Mouse (Mus musculus) hindbrain, embryonic 15.5 days (tissue): ENCODE measurements around the gene Il4ra. TPM values are rescaled to one million over a fixed set of nuclear protein-coding genes. Genes with fewer than 3 reads are reported as not detected.
A peak's percentile ranks its signal among the peaks of the same experiment; 100 is the strongest.

Source experiments
- ATAC-seq: fragments of 200-750 bp; cut with Nextera tagmentation; 2 replicates; pipeline ENCODE4 v1.8.0; 2017; ENCODE audit warnings: low read depth, moderate number of reproducible peaks, moderate TSS enrichment; ENCODE audit not compliant: low FRiP score
- H3K27ac ChIP-seq: fragments of 300-500 bp; sonication (generic); replicated peaks from 2 replicates; pipeline ENCODE4 v1.5.1; 2015; ENCODE audit warnings: mild to moderate bottlenecking, inconsistent platforms
- H3K27me3 ChIP-seq: fragments of 300-500 bp; sonication (generic); 2 replicates; pipeline ENCODE4 v1.6.1; 2015; ENCODE audit warnings: control low read depth, inconsistent platforms
- H3K36me3 ChIP-seq: fragments of 300-500 bp; sonication (generic); 2 replicates; pipeline ENCODE4 v1.6.1; 2015; ENCODE audit warnings: control low read depth, inconsistent platforms
- H3K4me1 ChIP-seq: fragments of 300-500 bp; sonication (generic); replicated peaks from 2 replicates; pipeline ENCODE4 v1.6.1; 2015; ENCODE audit warnings: control low read depth, inconsistent platforms
- H3K4me2 ChIP-seq: fragments of 300-500 bp; sonication (generic); 2 replicates; pipeline ENCODE4 v1.6.1; 2015; ENCODE audit warnings: moderate library complexity, mild to moderate bottlenecking, inconsistent platforms
- H3K4me3 ChIP-seq: fragments of 300-500 bp; sonication (generic); 2 replicates; pipeline ENCODE4 v1.5.1; 2015; ENCODE audit warnings: mild to moderate bottlenecking, inconsistent platforms
- H3K9ac ChIP-seq: fragments of 300-500 bp; sonication (generic); 2 replicates; pipeline ENCODE4 v1.6.1; 2015; ENCODE audit warnings: inconsistent platforms
- H3K9me3 ChIP-seq: fragments of 300-500 bp; sonication (generic); 2 replicates; pipeline ENCODE4 v1.6.1; 2016; ENCODE audit warnings: control low read depth, inconsistent platforms
- WGBS: fragments of 180-500 bp; shearing (Covaris S2); methylation state at CpG from one replicate; pipeline ENCODE4 v1.1.7; 2015; 5-methylcytosine and 5-hydroxymethylcytosine counted together
- polyA plus RNA-seq: library from polyadenylated mRNA; unstranded; fragments of >200 nt; fragmentation: Nextera tagmentation; extraction: Ambion mirVana; gene quantifications from 2 replicates; pipeline ENCODE4 v1.2.1, GENCODE M21; 2015

Il4ra gene
- polyA plus RNA-seq, 1 experiment from 2014 or later: 4.8 TPM

DNA sequence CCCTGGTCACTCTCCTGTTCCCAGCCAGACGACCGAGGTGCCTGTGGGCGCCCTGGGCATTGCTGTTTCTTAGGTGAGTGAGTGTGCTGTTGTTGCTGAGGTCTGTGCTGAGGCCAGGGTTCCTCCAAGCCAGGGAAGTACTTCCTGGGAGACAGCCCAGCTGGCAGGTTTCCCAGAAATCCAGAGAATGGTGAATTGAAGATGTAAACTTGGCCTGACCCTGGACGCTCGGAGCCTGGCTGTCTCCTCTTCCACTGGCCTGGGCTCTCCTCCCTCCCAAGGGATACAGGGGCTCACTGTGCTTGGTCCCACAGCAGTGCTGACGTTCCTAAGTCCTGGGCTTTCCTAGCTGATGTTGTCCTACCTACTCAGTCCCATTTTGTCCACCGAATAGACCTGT lies 25.1 kb downstream of the Il4ra start:
- no peak overlapping the region for H3K9ac ChIP-seq
- ATAC-seq: peak; percentile 27; the same call in 1 of the 2 replicates
- WGBS: 57% methylated on average over 7 of the region's 7 CpGs

DNA sequence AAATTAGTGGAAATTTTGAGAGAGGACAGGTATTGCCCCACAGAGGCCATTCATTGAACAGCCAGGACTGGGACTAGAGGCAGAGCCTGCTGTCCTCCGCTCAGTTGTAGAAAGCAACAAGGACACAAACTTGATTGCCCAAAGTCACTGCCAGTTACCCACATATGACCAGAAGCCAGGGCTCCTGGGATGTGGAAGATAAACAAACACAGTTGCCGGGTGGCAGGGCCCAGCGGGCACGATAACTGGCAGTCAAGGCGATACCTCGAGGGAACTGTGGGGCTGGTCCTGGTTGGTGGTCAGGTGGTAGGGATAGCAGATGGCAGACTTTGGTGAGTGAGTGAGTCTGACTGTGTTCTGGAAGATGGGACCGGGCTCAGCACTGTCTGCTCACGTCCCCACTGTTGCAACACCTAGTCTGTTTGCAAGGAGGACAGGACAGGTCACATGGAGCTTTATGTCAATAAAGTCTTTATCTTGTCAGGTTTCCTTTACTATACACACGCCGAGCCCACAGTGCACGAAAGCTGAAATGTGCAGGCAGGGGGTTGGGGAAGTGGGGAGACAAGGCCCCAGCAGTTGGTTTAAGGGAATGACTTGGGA lies 25.7 kb downstream of the Il4ra start:
- Histone ChIP-seq H3K4me1 (peaks cover 22% of the 10 kb centered on the region), H3K36me3 (no peaks in the 10 kb centered on the region), H3K4me3 (no peak overlapping the region), H3K9ac (no peak overlapping the region), H3K27ac (no peak overlapping the region), H3K9me3 (no peaks in the 10 kb centered on the region), H3K27me3 (no peaks in the 10 kb centered on the region), H3K4me2 (no peak overlapping the region)
- WGBS: 77% methylated on average over 11 of the region's 11 CpGs
- no peak for ATAC-seq

More for the DNA sequence above, 25.1 kb downstream of the Il4ra start:
- Histone ChIP-seq H3K9me3 (no peaks in the 10 kb centered on the region), H3K4me2 (no peak overlapping the region), H3K27me3 (no peaks in the 10 kb centered on the region), H3K4me3 (no peak overlapping the region), H3K4me1 (peaks cover 26% of the 10 kb centered on the region), H3K27ac (no peak overlapping the region), H3K36me3 (no peaks in the 10 kb centered on the region)

DNA sequence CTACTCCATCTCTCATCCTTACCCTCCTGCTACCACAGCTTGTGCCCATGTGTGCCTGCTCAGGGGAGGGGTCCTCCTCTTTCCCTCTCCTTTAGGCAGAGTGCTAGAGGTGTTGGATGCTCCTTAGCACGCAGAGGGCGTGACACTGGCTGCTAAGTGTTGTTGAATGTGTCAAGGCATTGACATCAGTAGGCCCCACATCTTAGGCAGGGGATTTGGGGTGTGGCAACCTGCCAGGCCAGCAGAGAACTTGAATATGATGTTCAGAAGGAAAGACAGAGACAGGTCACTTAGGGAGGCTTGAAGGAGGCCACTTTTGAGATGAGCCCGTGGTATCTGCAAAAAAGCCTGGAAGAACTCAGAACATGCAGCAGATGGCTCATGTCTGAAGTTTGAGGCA lies 26.2 kb downstream of the Il4ra start:
- Histone ChIP-seq H3K9me3 (no peaks in the 10 kb centered on the region), H3K9ac (no peak overlapping the region), H3K4me1 (peaks cover 22% of the 10 kb centered on the region), H3K36me3 (no peaks in the 10 kb centered on the region), H3K27ac (no peak overlapping the region), H3K27me3 (no peaks in the 10 kb centered on the region), H3K4me2 (no peak overlapping the region), H3K4me3 (no peak overlapping the region)
- WGBS: 80% methylated on average over 3 of the region's 3 CpGs
- ATAC-seq: no peak

DNA sequence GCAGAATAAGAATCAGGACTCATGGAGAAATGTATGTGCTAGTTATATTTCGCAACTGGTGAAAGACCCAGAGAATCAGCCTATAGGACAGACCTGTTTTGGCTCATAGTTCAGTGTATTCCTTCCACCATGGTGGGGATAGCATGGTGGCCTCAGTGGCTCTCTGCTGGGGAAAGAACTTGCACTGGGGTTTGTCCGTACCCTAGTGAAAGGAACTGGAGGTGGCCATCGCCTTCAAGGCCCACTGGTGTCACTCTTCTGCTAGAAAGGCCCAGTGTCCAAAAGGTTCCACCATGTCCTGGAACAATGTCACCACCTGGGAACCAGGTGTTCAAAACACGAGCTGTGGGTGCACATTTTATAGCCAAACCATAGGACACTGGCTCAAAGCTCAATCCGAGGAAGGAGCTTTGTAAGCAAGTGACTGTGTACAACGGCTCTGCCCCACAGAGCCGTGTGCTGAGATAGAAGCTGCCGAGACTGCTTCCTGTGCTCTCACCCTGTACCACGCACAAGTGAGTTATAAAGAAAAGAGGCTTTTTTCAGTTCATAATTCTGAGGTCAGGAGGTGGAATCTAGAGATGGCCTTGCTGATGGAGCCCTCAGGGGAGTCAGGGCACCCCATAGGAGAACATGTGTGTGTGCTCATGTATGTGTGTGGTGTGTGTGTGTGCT lies 27.8 kb downstream of the Il4ra start:
- Histone ChIP-seq H3K4me3 (no peak overlapping the region), H3K27ac (no peak overlapping the region), H3K4me2 (no peak overlapping the region), H3K36me3 (no peaks in the 10 kb centered on the region), H3K27me3 (no peaks in the 10 kb centered on the region), H3K4me1 (peaks cover 22% of the 10 kb centered on the region), H3K9me3 (no peaks in the 10 kb centered on the region), H3K9ac (no peak overlapping the region)
- ATAC-seq: no peak
- WGBS: 81% methylated on average over 9 of the region's 9 CpGs

GRCm38 (mm10) chr7:125580220-125580549 lies 28.3 kb downstream of the Il4ra start:
- H3K4me2 ChIP-seq: no peak overlapping the region
- no peak for ATAC-seq
- 93% methylated on average over 1 of the region's 1 CpGs for WGBS

GRCm38 (mm10) chr7:125580625-125581316 lies 28.9 kb downstream of the Il4ra start:
- Histone ChIP-seq H3K9me3 (no peaks in the 10 kb centered on the region), H3K4me1 (peaks cover 22% of the 10 kb centered on the region), H3K4me3 (peak overlapping the region; percentile 47), H3K27me3 (no peaks in the 10 kb centered on the region), H3K36me3 (no peaks in the 10 kb centered on the region), H3K27ac (no peak overlapping the region), H3K9ac (peak overlapping the region; percentile 48), H3K4me2 (peak overlapping the region; percentile 94)
- 8% methylated on average over 16 of the region's 16 CpGs for WGBS
- no peak for ATAC-seq

More at GRCm38 (mm10) chr7:125580220-125580549, 28.3 kb downstream of the Il4ra start:
- Histone ChIP-seq H3K36me3 (no peaks in the 10 kb centered on the region), H3K4me3 (no peak overlapping the region), H3K27ac (no peak overlapping the region), H3K9me3 (no peaks in the 10 kb centered on the region), H3K27me3 (no peaks in the 10 kb centered on the region), H3K4me1 (peaks cover 22% of the 10 kb centered on the region), H3K9ac (no peak overlapping the region)

DNA sequence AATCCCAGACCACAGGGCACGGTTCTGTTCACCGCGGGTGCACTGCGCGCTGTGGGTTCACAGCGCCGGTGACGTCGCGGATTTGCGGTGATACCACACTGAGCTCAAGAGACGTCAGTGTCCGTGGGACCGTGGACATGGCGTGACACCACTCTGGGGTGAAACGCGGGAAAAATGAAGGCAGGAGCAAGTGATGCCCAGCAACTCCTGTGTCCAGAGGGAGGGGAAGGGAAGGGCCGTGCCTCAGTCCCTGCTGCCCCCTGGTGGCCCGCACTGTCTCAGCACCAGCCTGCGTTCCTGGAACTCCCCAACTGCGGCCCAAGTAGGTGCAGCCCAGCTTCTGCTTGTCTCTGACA lies 29.4 kb downstream of the Il4ra start:
- Histone ChIP-seq H3K27ac (no peak overlapping the region), H3K4me2 (peak overlapping the region; percentile 94), H3K4me1 (peaks cover 22% of the 10 kb centered on the region), H3K9me3 (no peaks in the 10 kb centered on the region), H3K36me3 (no peaks in the 10 kb centered on the region), H3K27me3 (no peaks in the 10 kb centered on the region), H3K4me3 (peak overlapping the region; percentile 47), H3K9ac (peak overlapping the region; percentile 48)
- ATAC-seq: peak; percentile 80
- 2% methylated on average over 21 of the region's 21 CpGs for WGBS

GRCm38 (mm10) chr7:125583325-125584004 lies 31.5 kb downstream of the Il4ra start:
- Histone ChIP-seq H3K27me3 (no peaks in the 10 kb centered on the region), H3K4me2 (no peak overlapping the region), H3K36me3 (no peaks in the 10 kb centered on the region), H3K9me3 (no peaks in the 10 kb centered on the region), H3K4me1 (peaks cover 6% of the 10 kb centered on the region), H3K9ac (no peak overlapping the region), H3K4me3 (no peak overlapping the region), H3K27ac (no peak overlapping the region)
- 75% methylated on average over 6 of the region's 6 CpGs for WGBS
- no peak for ATAC-seq

GRCm38 (mm10) chr7:125584005-125584369 lies 32.1 kb downstream of the Il4ra start:
- no peak for ATAC-seq
- Histone ChIP-seq H3K9ac (no peak overlapping the region), H3K27ac (no peak overlapping the region), H3K4me2 (no peak overlapping the region), H3K4me3 (no peak overlapping the region), H3K36me3 (no peaks in the 10 kb centered on the region), H3K4me1 (peaks cover 6% of the 10 kb centered on the region), H3K9me3 (no peaks in the 10 kb centered on the region), H3K27me3 (no peaks in the 10 kb centered on the region)
- WGBS: 91% methylated on average over 5 of the region's 5 CpGs

DNA sequence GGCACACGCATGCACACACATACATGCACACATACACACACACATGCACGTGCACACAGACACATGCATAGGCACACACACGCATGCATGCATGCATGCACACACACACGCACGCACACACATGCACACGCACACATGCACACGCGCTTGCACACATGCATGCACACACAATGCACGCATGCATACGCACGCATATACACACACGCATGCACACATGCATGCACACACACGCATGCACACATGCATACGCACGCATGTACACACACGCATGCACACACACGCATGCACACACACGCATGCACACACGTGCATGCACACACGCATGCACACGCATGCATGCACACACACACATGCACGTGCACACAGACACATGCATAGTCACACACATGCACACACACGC lies 34.4 kb downstream of the Il4ra start:
- Histone ChIP-seq H3K4me1 (no peaks in the 10 kb centered on the region), H3K9me3 (no peaks in the 10 kb centered on the region), H3K4me2 (no peak overlapping the region), H3K4me3 (no peak overlapping the region), H3K27ac (no peak overlapping the region), H3K36me3 (no peaks in the 10 kb centered on the region), H3K27me3 (no peaks in the 10 kb centered on the region), H3K9ac (no peak overlapping the region)
- no peak for ATAC-seq
- WGBS: 98% methylated on average over 23 of the region's 23 CpGs

DNA sequence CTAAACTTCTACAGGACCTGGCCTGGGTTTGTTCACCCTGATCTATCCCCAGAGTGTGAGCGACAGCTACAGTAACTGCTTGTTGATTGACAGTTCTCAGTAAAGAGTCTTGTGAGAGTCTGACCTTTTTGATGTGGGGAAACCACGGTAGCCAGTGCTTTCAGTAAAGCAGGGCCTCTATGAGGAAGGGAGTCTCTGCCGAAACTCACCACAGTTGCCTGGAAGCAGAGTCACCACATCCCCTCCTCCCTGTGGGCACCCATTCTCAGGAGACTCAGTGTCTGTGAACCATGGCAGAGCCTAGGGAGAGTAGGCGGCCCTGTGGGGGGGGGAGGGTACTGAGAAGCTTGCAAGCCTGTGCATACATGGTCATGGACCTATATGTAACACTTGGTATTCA lies 36.8 kb downstream of the Il4ra start:
- no peak for ATAC-seq
- no peaks in the 10 kb centered on the region for H3K9me3 ChIP-seq
- no peak overlapping the region for H3K9ac ChIP-seq
- 93% methylated on average over 4 of the region's 4 CpGs for WGBS
- no peaks in the 10 kb centered on the region for H3K4me1 ChIP-seq
- no peak overlapping the region for H3K27ac ChIP-seq
- no peak overlapping the region for H3K4me3 ChIP-seq
- H3K27me3 ChIP-seq: no peaks in the 10 kb centered on the region
- H3K4me2 ChIP-seq: no peak overlapping the region
- H3K36me3 ChIP-seq: no peaks in the 10 kb centered on the region

GRCm38 (mm10) chr7:125589896-125590295 lies 38.0 kb downstream of the Il4ra start:
- no peaks in the 10 kb centered on the region for H3K4me1 ChIP-seq
- no peak overlapping the region for H3K9ac ChIP-seq
- no peak overlapping the region for H3K4me3 ChIP-seq
- no peak overlapping the region for H3K27ac ChIP-seq
- no peak for ATAC-seq
- H3K4me2 ChIP-seq: no peak overlapping the region
- H3K27me3 ChIP-seq: no peaks in the 10 kb centered on the region
- 90% methylated on average over 7 of the region's 7 CpGs for WGBS
- no peaks in the 10 kb centered on the region for H3K36me3 ChIP-seq
- no peaks in the 10 kb centered on the region for H3K9me3 ChIP-seq
